11 mouse cellular contexts compared by ENCODE assay signal in genomic region chr17:57007137-57007905, GRCm38 (mm10). TPM values are rescaled to one million over a fixed set of nuclear protein-coding genes. Genes with fewer than 3 reads are reported as not detected.
DNase-seq lines count a peak whose midpoint lies in the region; ATAC-seq and TF ChIP-seq lines count a peak whose summit lies in the region.
"Had no signal": no experiment of that assay in that cellular context is flagged by ENCODE, and none has a peak within 500 bp of the region (broad histone marks: within the 10 kb centered on the region; RNA-seq: fewer than 3 reads in every experiment).

No protein-coding gene starts in this region.

- no peak for TF ChIP-seq EP300 in liver, embryonic 14.5 days (IDR thresholded peaks at IDR 0.05; ENCODE audit: low read depth)

- H3K27ac ChIP-seq in intestine, postnatal 0 days (ENCODE audit: low read depth, low read length), result no peak overlapping the region
- H3K27ac ChIP-seq in intestine, embryonic 16.5 days (ENCODE audit: low read length), result no peak overlapping the region
- no peak overlapping the region for H3K27ac ChIP-seq in liver, embryonic 14.5 days
- H3K27ac ChIP-seq: macrophage had no signal

- H3K79me3 ChIP-seq in C2C12 (ENCODE audit: low read depth), result peaks cover 14% of the 10 kb centered on the region

- DNase-seq in ES-CJ7 (ENCODE audit: low read depth, low spot score), result peak; percentile 66
- DNase-seq in liver, embryonic 14.5 days (ENCODE audit: low read depth in 3 of 3, low spot score in 3 of 3), result no peak
- DNase-seq in gastrocnemius, adult 8-10 months (ENCODE audit: low spot score in 2 of 2), result no peak
- no peak for DNase-seq in kidney, postnatal 25 days
- DNase-seq: thymus, adult 2 months had no signal

- no peaks in the 10 kb centered on the region for H3K4me1 ChIP-seq in intestine, postnatal 0 days (replicated peaks; ENCODE audit: control insufficient read depth, insufficient read depth, low read length)
- peaks cover 14% of the 10 kb centered on the region for H3K4me1 ChIP-seq in intestine, embryonic 16.5 days (ENCODE audit: control insufficient read depth, insufficient read depth, low read length)
- H3K4me1 ChIP-seq in liver, embryonic 14.5 days (replicated peaks; ENCODE audit: control insufficient read depth in 2 of 2, insufficient read depth in 2 of 2, low read length in 1 of 2), result peaks cover 18 to 22% of the 10 kb centered on the region in 2 experiments

- H3K79me2 ChIP-seq in C2C12 (ENCODE audit: control insufficient read depth, insufficient read depth), result peaks cover 25% of the 10 kb centered on the region

- H3K4me2 ChIP-seq in intestine, postnatal 0 days (replicated peaks; ENCODE audit: low read depth), result no peak overlapping the region
- no peak overlapping the region for H3K4me2 ChIP-seq in intestine, embryonic 16.5 days (ENCODE audit: low read depth, low read length)
- H3K4me2 ChIP-seq in liver, embryonic 14.5 days (ENCODE audit: low read depth), result no peak overlapping the region

- no peak overlapping the region for H3K9ac ChIP-seq in intestine, postnatal 0 days (ENCODE audit: low read depth, low read length)
- H3K9ac ChIP-seq in intestine, embryonic 16.5 days (ENCODE audit: low read depth, low read length), result no peak overlapping the region
- H3K9ac ChIP-seq in liver, embryonic 14.5 days (replicated peaks), result no peak overlapping the region

- H3K4me3 ChIP-seq in intestine, postnatal 0 days (ENCODE audit: low read depth, low read length), result no peak overlapping the region
- H3K4me3 ChIP-seq in intestine, embryonic 16.5 days (ENCODE audit: low read length), result no peak overlapping the region
- no peak overlapping the region for H3K4me3 ChIP-seq in C2C12 (ENCODE audit: insufficient read depth, poor library complexity, severe bottlenecking)
- no peak overlapping the region for H3K4me3 ChIP-seq in liver, embryonic 14.5 days (ENCODE audit: insufficient read depth in 1 of 2, low read depth in 2 of 2, low read length in 2 of 2)

- peak; percentile 61 for TF ChIP-seq CTCF in intestine, postnatal 0 days (IDR thresholded peaks at IDR 0.05; ENCODE audit: low read depth)
- TF ChIP-seq CTCF in C2C12 (IDR thresholded peaks at IDR 0.05; ENCODE audit: control insufficient read depth, insufficient read depth, insufficient read length), result peak; percentile 7
- TF ChIP-seq CTCF in liver, embryonic 14.5 days (IDR thresholded peaks at IDR 0.05; ENCODE audit: low read depth), result peak; percentile 60

- H3K9me3 ChIP-seq in intestine, postnatal 0 days (ENCODE audit: control insufficient read depth), result no peaks in the 10 kb centered on the region
- no peaks in the 10 kb centered on the region for H3K9me3 ChIP-seq in intestine, embryonic 16.5 days (ENCODE audit: control insufficient read depth, low read length)
- no peaks in the 10 kb centered on the region for H3K9me3 ChIP-seq in liver, embryonic 14.5 days (ENCODE audit: control insufficient read depth, low read length)

- no peak overlapping the region for H3ac ChIP-seq in C2C12 (ENCODE audit: control insufficient read depth, insufficient read length, low read depth)

- no peak for ATAC-seq in intestine, postnatal 0 days
- no peak for ATAC-seq in intestine, embryonic 16.5 days
- no peak for ATAC-seq in liver, embryonic 14.5 days (ENCODE audit: insufficient read depth)

- 93% methylated on average over 13 of the region's 13 CpGs for WGBS in intestine, postnatal 0 days
- 92% methylated on average over 13 of the region's 13 CpGs for WGBS in intestine, embryonic 16.5 days
- 79% methylated on average over 13 of the region's 13 CpGs for WGBS in liver, embryonic 14.5 days (ENCODE audit: insufficient replicate concordance)

- H3K27me3 ChIP-seq in intestine, postnatal 0 days (replicated peaks; ENCODE audit: control insufficient read depth, insufficient read depth, low read length), result no peaks in the 10 kb centered on the region
- H3K27me3 ChIP-seq in intestine, embryonic 16.5 days (replicated peaks; ENCODE audit: control insufficient read depth, insufficient read depth, low read length), result no peaks in the 10 kb centered on the region
- no peaks in the 10 kb centered on the region for H3K27me3 ChIP-seq in C2C12 (ENCODE audit: control insufficient read depth, insufficient read depth, insufficient read length)
- H3K27me3 ChIP-seq in liver, embryonic 14.5 days (ENCODE audit: control insufficient read depth, insufficient read depth, low read length), result no peaks in the 10 kb centered on the region

- peaks cover 63% of the 10 kb centered on the region for H3K36me3 ChIP-seq in intestine, postnatal 0 days (ENCODE audit: control insufficient read depth, insufficient read depth)
- peaks cover 33% of the 10 kb centered on the region for H3K36me3 ChIP-seq in intestine, embryonic 16.5 days (ENCODE audit: control insufficient read depth, insufficient read depth, low read length)
- H3K36me3 ChIP-seq in C2C12 (ENCODE audit: control insufficient read depth, insufficient read depth), result peaks cover 61% of the 10 kb centered on the region
- peaks cover 55% of the 10 kb centered on the region for H3K36me3 ChIP-seq in liver, embryonic 14.5 days (replicated peaks; ENCODE audit: control insufficient read depth, insufficient read depth, low read depth)

TF ChIP-seq in C2C12, 6 proteins besides CTCF, POLR2A, EP300 and RAD21:
- TF ChIP-seq MYOD1 (IDR thresholded peaks at IDR 0.05; ENCODE audit: control insufficient read depth, insufficient read length, low read depth) (no peak), MYOG (IDR thresholded peaks at IDR 0.05; ENCODE audit: control insufficient read depth, extremely low read depth, insufficient read length) (no peak), MAX (IDR thresholded peaks at IDR 0.05) (no peak), FOSL1 (IDR thresholded peaks at IDR 0.05; ENCODE audit: insufficient read depth, low read length, poor library complexity, severe bottlenecking) (no peak), CEBPB (IDR thresholded peaks at IDR 0.05; ENCODE audit: low read depth) (no peak), USF1 (IDR thresholded peaks at IDR 0.05; ENCODE audit: low read depth) (no peak)

RNA-seq across cellular contexts. Expression of gene Gtf2f1, which starts 3.8 kb away (rescaled TPM):
- polyA plus RNA-seq in intestine, postnatal 0 days (2015; fragmentation: Nextera tagmentation; extraction: Ambion mirVana), result 43.3 and 43.5 TPM in 2 replicates
- polyA plus RNA-seq in intestine, embryonic 16.5 days (2015; fragmentation: Nextera tagmentation; extraction: Ambion mirVana), result 57.9 and 60.9 TPM in 2 replicates
- 76.8 TPM for polyA plus RNA-seq in C2C12 (2012; fragmentation: generic; extraction: Trizol)
- polyA plus RNA-seq in liver, embryonic 14.5 days (2012; rRNA removed), result 31.6 and 56.5 TPM in 2 replicates
- 47.3 and 51.3 TPM in 2 replicates for polyA plus RNA-seq in liver, embryonic 14.5 days (2014; fragmentation: Nextera tagmentation; extraction: Ambion mirVana)
- 10 to 100 TPM; 13.3 to 17.5 (median 15.5) TPM for total RNA-seq in gastrocnemius, adult 8-10 months (2022)

RNA-seq across cellular contexts. Expression of gene Gm17949, which starts 3.9 kb away (rescaled TPM):
- 0.22 and 0.25 TPM in 2 replicates for polyA plus RNA-seq in intestine, postnatal 0 days (2015; fragmentation: Nextera tagmentation; extraction: Ambion mirVana)
- 0.37 and 0.58 TPM in 2 replicates for polyA plus RNA-seq in intestine, embryonic 16.5 days (2015; fragmentation: Nextera tagmentation; extraction: Ambion mirVana)
- not detected for polyA plus RNA-seq in C2C12 (2012; fragmentation: generic; extraction: Trizol)
- polyA plus RNA-seq in liver, embryonic 14.5 days (2012; rRNA removed), result not detected in 2 replicates
- 0.15 TPM in 1 of 2 replicates, not detected in the other for polyA plus RNA-seq in liver, embryonic 14.5 days (2014; fragmentation: Nextera tagmentation; extraction: Ambion mirVana)
- under 1 TPM in 1 of 4 experiments, not detected in 3; 0.27 TPM for total RNA-seq in gastrocnemius, adult 8-10 months (2022)
- total RNA-seq: hematopoietic stem cell, adult 5-6 weeks had no signal
- polyA plus RNA-seq: macrophage had no signal

RNA-seq across cellular contexts. Expression of gene Pspn, which starts 7.5 kb away (rescaled TPM):
- polyA plus RNA-seq in intestine, postnatal 0 days (2015; fragmentation: Nextera tagmentation; extraction: Ambion mirVana), result not detected in 2 replicates
- polyA plus RNA-seq in intestine, embryonic 16.5 days (2015; fragmentation: Nextera tagmentation; extraction: Ambion mirVana), result 0.44 TPM in 1 of 2 replicates, not detected in the other
- 0.63 TPM for polyA plus RNA-seq in C2C12 (2012; fragmentation: generic; extraction: Trizol)
- polyA plus RNA-seq in liver, embryonic 14.5 days (2012; rRNA removed), result not detected in 2 replicates
- polyA plus RNA-seq in liver, embryonic 14.5 days (2014; fragmentation: Nextera tagmentation; extraction: Ambion mirVana), result not detected in 2 replicates
- total RNA-seq in gastrocnemius, adult 8-10 months (2022), result not detected
- total RNA-seq: hematopoietic stem cell, adult 5-6 weeks had no signal
- polyA plus RNA-seq: gonadal fat pad, adult 2 months; macrophage; thymus, adult 2 months had no signal

RNA-seq across cellular contexts. Expression of gene Alkbh7, which starts 10.2 kb away (rescaled TPM):
- 25.7 and 28.7 TPM in 2 replicates for polyA plus RNA-seq in intestine, postnatal 0 days (2015; fragmentation: Nextera tagmentation; extraction: Ambion mirVana)
- polyA plus RNA-seq in intestine, embryonic 16.5 days (2015; fragmentation: Nextera tagmentation; extraction: Ambion mirVana), result 41.7 and 43.7 TPM in 2 replicates
- polyA plus RNA-seq in C2C12 (2012; fragmentation: generic; extraction: Trizol), result 24.1 TPM
- polyA plus RNA-seq in liver, embryonic 14.5 days (2012; rRNA removed), result 12.0 and 12.1 TPM in 2 replicates
- polyA plus RNA-seq in liver, embryonic 14.5 days (2014; fragmentation: Nextera tagmentation; extraction: Ambion mirVana), result 15.4 and 19.4 TPM in 2 replicates
- total RNA-seq in gastrocnemius, adult 8-10 months (2022), result 10 to 100 TPM; 20.2 to 27.1 (median 21.9) TPM

RNA-seq across cellular contexts. Expression of gene Clpp, which starts 17.2 kb away (rescaled TPM):
- polyA plus RNA-seq in intestine, postnatal 0 days (2015; fragmentation: Nextera tagmentation; extraction: Ambion mirVana), result 77.5 and 78.0 TPM in 2 replicates
- polyA plus RNA-seq in intestine, embryonic 16.5 days (2015; fragmentation: Nextera tagmentation; extraction: Ambion mirVana), result 157 and 174 TPM in 2 replicates
- 153 TPM for polyA plus RNA-seq in C2C12 (2012; fragmentation: generic; extraction: Trizol)
- polyA plus RNA-seq in liver, embryonic 14.5 days (2012; rRNA removed), result 63.9 and 71.2 TPM in 2 replicates
- polyA plus RNA-seq in liver, embryonic 14.5 days (2014; fragmentation: Nextera tagmentation; extraction: Ambion mirVana), result 79.3 and 81.0 TPM in 2 replicates
- 10 to 100 TPM; 35.8 to 39.5 (median 37.5) TPM for total RNA-seq in gastrocnemius, adult 8-10 months (2022)

Comparison
In these comparisons a context has a peak if more than half of its experiments do, and no peak if none do; other contexts are left out.
1. CTCF ChIP-seq: peak in every context shown above with its lines; median percentile 61 in intestine, postnatal 0 days; 60 in liver, embryonic 14.5 days; 7 in C2C12.